10 mouse cellular contexts compared by ENCODE assay signal in the genomic region with DNA sequence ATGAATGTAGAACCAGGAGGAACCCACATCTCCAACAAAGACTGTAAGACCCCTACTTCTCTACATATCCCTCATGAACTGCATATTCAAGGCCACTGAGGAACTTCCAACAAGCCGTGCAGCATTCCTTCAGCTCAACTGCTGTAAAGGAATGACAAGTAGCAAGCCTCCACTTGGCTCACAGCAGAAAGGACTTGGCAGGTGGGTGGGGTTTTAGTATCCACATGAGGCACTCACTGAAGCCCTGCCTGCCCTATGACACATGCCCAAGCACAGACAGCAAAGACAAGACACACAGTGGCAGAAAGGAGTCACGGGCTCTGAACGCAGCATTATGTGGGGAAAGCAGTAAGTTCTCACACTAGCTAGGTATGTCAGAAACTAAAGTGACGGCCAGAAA. TPM values are rescaled to one million over a fixed set of nuclear protein-coding genes. Genes with fewer than 3 reads are reported as not detected.
DNase-seq lines count a peak whose midpoint lies in the region; ATAC-seq and TF ChIP-seq lines count a peak whose summit lies in the region.
"Had no signal": no experiment of that assay in that cellular context is flagged by ENCODE, and none has a peak within 500 bp of the region (broad histone marks: within the 10 kb centered on the region; RNA-seq: fewer than 3 reads in every experiment).

No protein-coding gene starts in this region.

- H3K27me3 ChIP-seq in embryonic facial prominence, embryonic 11.5 days (ENCODE audit: control insufficient read depth, insufficient read depth, low read length) = no peaks in the 10 kb centered on the region
- no peaks in the 10 kb centered on the region for H3K27me3 ChIP-seq in heart, embryonic 15.5 days

- no peak overlapping the region for H3K4me2 ChIP-seq in embryonic facial prominence, embryonic 11.5 days (ENCODE audit: low read depth, low read length)
- peak overlapping the region; percentile 49 for H3K4me2 ChIP-seq in heart, embryonic 15.5 days

- intact Hi-C loops in left cerebral cortex, postnatal 10 days (cut with DNase I) = no loop called here

- H3K9ac ChIP-seq in embryonic facial prominence, embryonic 11.5 days (replicated peaks; ENCODE audit: low read length) = no peak overlapping the region
- no peak overlapping the region for H3K9ac ChIP-seq in heart, embryonic 15.5 days

- no peak overlapping the region for H3K4me3 ChIP-seq in embryonic facial prominence, embryonic 11.5 days (ENCODE audit: low read depth, low read length)
- peak overlapping the region; percentile 7; the same call in 1 of the 2 replicates for H3K4me3 ChIP-seq in heart, embryonic 15.5 days
- H3K4me3 ChIP-seq in lung, adult 2 months (replicated peaks; ENCODE audit: extremely low read depth, low read depth, low read length) = peak overlapping the region; percentile 31

- TF ChIP-seq POLR2A in lung, adult 2 months (IDR thresholded peaks at IDR 0.05; ENCODE audit: borderline replicate concordance, extremely low read depth, low read depth, low read length) = peak; percentile 43; the same call in 1 of the 2 replicates

- no peaks in the 10 kb centered on the region for H3K4me1 ChIP-seq in embryonic facial prominence, embryonic 11.5 days (ENCODE audit: control insufficient read depth, insufficient read depth, low read length)
- H3K4me1 ChIP-seq in heart, embryonic 15.5 days (replicated peaks) = peaks cover 23% of the 10 kb centered on the region
- H3K4me1 ChIP-seq in lung, adult 2 months (ENCODE audit: control insufficient read depth, insufficient read depth, low read length) = peaks cover 8% of the 10 kb centered on the region

- 86% methylated on average over 4 of the region's 4 CpGs for WGBS in embryonic facial prominence, embryonic 11.5 days
- WGBS in heart, embryonic 15.5 days = 38% methylated on average over 4 of the region's 4 CpGs
- WGBS in lung, adult 2 months = 43% methylated on average over 4 of the region's 4 CpGs

- H3K9me3 ChIP-seq in embryonic facial prominence, embryonic 11.5 days (replicated peaks; ENCODE audit: control insufficient read depth, low read length) = no peaks in the 10 kb centered on the region
- no peaks in the 10 kb centered on the region for H3K9me3 ChIP-seq in heart, embryonic 15.5 days (replicated peaks)

- H3K27ac ChIP-seq in embryonic facial prominence, embryonic 11.5 days (replicated peaks; ENCODE audit: low read depth, low read length) = no peak overlapping the region
- H3K27ac ChIP-seq in heart, embryonic 15.5 days = peak overlapping the region; percentile 84

- TF ChIP-seq CTCF in lung, adult 2 months (IDR thresholded peaks at IDR 0.05; ENCODE audit: insufficient read depth, low read length) = no peak

- no peak for ATAC-seq in embryonic facial prominence, embryonic 11.5 days (replicated peaks; ENCODE audit: insufficient number of reproducible peaks, low FRiP score, low TSS enrichment, low read depth)
- peak; percentile 86 for ATAC-seq in heart, embryonic 15.5 days (replicated peaks; ENCODE audit: insufficient number of reproducible peaks, insufficient read depth, low FRiP score, low read depth)

- peak; percentile 74 for DNase-seq in 3T3-L1 (ENCODE audit: low read depth, low spot score)
- peak; percentile 28 for DNase-seq in embryonic facial prominence, embryonic 11.5 days (ENCODE audit: low spot score)
- DNase-seq in lung, adult 2 months = peak; percentile 72
- DNase-seq in left cerebral cortex, postnatal 10 days (ENCODE audit: extremely low spot score in 1 of 2, low spot score in 2 of 2) = no peak
- DNase-seq in cerebellum, adult 9-10 months = no peak
- DNase-seq in layer of hippocampus, postnatal 36 days = no peak
- DNase-seq in spleen, adult 18-20 months = no peak

- H3K36me3 ChIP-seq in embryonic facial prominence, embryonic 11.5 days (replicated peaks; ENCODE audit: control insufficient read depth, insufficient read depth, low read depth, low read length) = no peaks in the 10 kb centered on the region; the same call in 1 of the 2 replicates
- peaks cover 3% of the 10 kb centered on the region; the same call in 1 of the 2 replicates for H3K36me3 ChIP-seq in heart, embryonic 15.5 days

RNA-seq across cellular contexts. Expression of gene Usp54, which starts 30.7 kb away (rescaled TPM):
- 12.6 and 14.4 TPM in 2 replicates for polyA plus RNA-seq in embryonic facial prominence, embryonic 11.5 days (2014; fragmentation: Nextera tagmentation; extraction: Ambion mirVana)
- polyA plus RNA-seq in heart, embryonic 15.5 days (2015; fragmentation: Nextera tagmentation; extraction: Ambion mirVana) = 4.0 and 4.8 TPM in 2 replicates
- 14.9 and 17.6 TPM in 2 replicates for polyA plus RNA-seq in lung, adult 2 months (2012; rRNA removed)
- 10 to 100 TPM; 21.2 to 29.3 TPM for total RNA-seq in left cerebral cortex, postnatal 10 days (2021)
- total RNA-seq in layer of hippocampus, postnatal 36 days (2021) = 10 to 100 TPM; 49.1 to 57.8 TPM

RNA-seq across cellular contexts. Expression of gene Myoz1, which starts 46.2 kb away (rescaled TPM):
- 0.58 and 1.2 TPM in 2 replicates for polyA plus RNA-seq in embryonic facial prominence, embryonic 11.5 days (2014; fragmentation: Nextera tagmentation; extraction: Ambion mirVana)
- 10.2 and 11.6 TPM in 2 replicates for polyA plus RNA-seq in heart, embryonic 15.5 days (2015; fragmentation: Nextera tagmentation; extraction: Ambion mirVana)
- polyA plus RNA-seq in lung, adult 2 months (2012; rRNA removed) = 19.8 TPM in 1 of 2 replicates, not detected in the other
- not detected for total RNA-seq in left cerebral cortex, postnatal 10 days (2021)
- not detected for total RNA-seq in layer of hippocampus, postnatal 36 days (2021)
- total RNA-seq: ES-E14 had no signal
- polyA plus RNA-seq: liver, adult 2 months had no signal

RNA-seq across cellular contexts. Expression of gene Synpo2l, which starts 58.0 kb away (rescaled TPM):
- polyA plus RNA-seq in embryonic facial prominence, embryonic 11.5 days (2014; fragmentation: Nextera tagmentation; extraction: Ambion mirVana) = 1.6 and 2.2 TPM in 2 replicates
- polyA plus RNA-seq in heart, embryonic 15.5 days (2015; fragmentation: Nextera tagmentation; extraction: Ambion mirVana) = 167 and 174 TPM in 2 replicates
- polyA plus RNA-seq in lung, adult 2 months (2012; rRNA removed) = 1.5 and 4.3 TPM in 2 replicates
- total RNA-seq in left cerebral cortex, postnatal 10 days (2021) = under 1 TPM; 0.36 to 0.73 TPM
- under 1 TPM; 0.15 TPM for total RNA-seq in layer of hippocampus, postnatal 36 days (2021)

Comparison
In these comparisons a context has a peak if more than half of its experiments do, and no peak if none do; other contexts are left out.
1. DNase-seq: peak in 3T3-L1 (single experiment), embryonic facial prominence, embryonic 11.5 days (single experiment) and lung, adult 2 months (single experiment); none in left cerebral cortex, postnatal 10 days (0 of 2), cerebellum, adult 9-10 months (single experiment), layer of hippocampus, postnatal 36 days (0 of 2) and spleen, adult 18-20 months (0 of 2).
2. RNA of gene Synpo2l, which starts 58.0 kb away (polyA plus RNA-seq): 167 to 174 TPM in heart, embryonic 15.5 days; 1.5 to 4.3 TPM in lung, adult 2 months and 1.6 to 2.2 TPM in embryonic facial prominence, embryonic 11.5 days; every median in the first group is over 10 times any median in the second.